Mouse (Mus musculus): Measurements from ENCODE around the gene Col23a1.

DNA sequence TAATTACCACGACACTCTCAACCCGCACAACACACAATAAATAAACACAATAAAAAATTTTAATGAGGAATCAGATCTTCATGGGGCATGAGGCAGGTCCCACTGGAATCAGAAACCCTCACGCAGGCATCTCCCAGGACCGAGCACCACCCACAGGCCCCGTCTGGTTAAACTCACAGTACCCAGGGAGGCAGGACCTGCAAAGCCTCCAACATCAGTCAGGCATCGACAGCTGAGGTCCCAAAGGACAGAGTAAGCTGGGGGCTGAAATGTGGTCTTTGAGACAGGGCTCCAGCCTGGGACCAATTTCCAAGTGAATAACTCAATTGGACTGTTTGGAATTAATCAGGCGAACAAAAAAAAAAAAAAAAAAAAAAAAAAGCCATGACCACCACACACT lies 248.7 kb downstream of the Col23a1 start:
- TF ChIP-seq POLR2A (IDR thresholded peaks at IDR 0.05; ENCODE audit: low read depth, low read length) = no peak
- no peak for TF ChIP-seq CTCF (IDR thresholded peaks at IDR 0.05; ENCODE audit: borderline replicate concordance, insufficient read depth, low read length)

All from embryonic fibroblast, embryonic 13.5 days (primary cell).